Mouse (Mus musculus): ENCODE measurements around the gene Chil6.

Chil6 gene

DNA sequence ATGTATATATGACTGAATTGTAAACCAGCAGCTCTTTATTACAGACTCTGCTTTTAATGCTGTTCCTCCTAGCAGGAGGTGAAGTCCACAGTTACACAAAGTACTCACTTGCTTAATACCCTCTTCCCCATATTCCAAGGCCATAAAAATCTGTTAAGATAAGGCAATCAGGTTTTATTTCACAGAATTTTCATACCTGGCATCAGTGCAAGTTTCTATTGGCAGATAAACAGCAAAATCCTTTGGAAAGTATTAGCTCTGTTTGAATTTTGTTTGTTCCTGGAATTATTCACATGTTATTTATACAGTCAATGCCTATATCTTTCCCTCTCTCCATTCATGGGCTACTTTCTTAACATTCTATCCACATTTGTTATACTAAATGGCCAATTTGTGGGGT, at the start of gene Chil6:
TSS of gene Chil6 (minus strand) at position 101 of the 400 bp plus-strand sequence.
- DNase-seq (ENCODE audit: low spot score in 2 of 2) = no peak

DNA sequence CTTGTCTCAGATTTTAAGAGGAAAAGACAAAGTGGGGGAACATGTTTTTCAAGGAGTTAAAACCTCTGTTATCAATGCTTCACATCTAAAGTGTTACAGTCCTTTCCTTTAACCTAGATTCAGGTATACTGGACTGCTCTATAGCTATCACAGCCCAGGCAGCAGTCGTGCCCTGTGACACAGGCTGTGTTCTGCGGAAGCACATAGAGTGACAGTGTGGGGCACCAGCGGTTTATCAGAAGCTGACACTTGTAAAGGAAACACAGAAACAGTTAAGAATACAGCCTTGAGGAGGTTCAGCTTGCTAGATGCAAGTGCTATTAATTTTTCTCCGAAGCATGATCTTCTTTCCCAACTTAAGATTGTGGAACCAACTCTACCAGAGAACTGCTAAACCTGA, 46.6 kb upstream of the Chil6 start:
- no peak for DNase-seq (ENCODE audit: low spot score in 2 of 2)

DNA sequence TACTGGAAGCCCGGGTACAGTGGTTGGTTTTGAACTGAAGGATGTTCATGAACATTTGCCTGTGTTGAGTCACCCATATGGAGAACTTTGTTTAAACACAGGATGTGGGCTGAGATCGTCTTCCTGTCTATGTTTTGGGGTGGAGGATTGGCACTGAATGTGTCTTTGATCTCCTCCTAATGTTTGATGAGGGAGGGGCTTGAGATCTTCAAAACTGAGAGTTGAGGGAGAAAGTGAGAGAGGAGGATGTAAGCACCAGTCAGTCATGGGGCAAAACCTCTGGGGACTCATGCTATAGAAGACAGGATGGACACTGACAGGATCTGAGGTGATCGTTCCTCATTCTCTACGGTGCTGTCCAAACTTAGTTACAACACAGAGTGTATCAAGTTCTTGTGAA, 43.6 kb upstream of the Chil6 start:
- no peak for DNase-seq (ENCODE audit: low spot score in 2 of 2)

DNA sequence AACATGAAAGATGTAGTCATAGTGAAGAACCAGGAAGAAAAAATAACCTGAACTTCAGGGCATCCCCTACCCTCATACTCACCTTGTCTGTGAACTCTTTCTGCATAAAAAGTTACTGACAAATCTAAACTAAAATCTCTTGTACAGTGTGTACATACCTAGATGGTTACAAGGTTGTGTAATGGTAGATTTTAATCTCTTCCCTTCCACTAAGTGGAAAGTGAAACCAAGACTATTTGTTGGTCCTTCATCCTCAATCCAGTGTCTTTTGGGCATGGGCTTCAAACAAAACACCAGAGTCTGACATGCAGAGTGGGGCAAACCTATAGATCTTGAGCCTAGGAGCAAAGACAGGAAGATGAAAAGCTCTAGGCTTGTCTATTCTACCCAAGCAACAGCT, 43.0 kb upstream of the Chil6 start:
- no peak for DNase-seq (ENCODE audit: low spot score in 2 of 2)

DNA sequence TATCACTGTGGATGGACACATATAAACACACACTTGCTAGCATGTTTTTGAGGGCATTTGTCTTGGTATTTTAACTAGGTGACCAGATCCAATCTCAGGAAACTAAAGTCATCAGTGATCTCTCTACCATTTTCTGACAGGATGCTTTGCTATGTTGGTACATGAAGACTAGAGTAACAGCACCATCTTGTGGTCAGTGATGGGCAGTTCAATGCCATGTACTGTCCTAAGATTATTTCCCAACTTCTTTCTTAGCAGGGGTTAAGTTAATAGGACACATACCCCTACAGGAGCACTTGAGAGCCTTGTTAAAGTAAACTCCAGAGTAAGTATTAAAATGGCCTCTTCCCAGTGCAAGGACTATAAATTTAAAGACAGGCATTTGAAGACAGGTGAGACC, 42.6 kb upstream of the Chil6 start:
- DNase-seq (ENCODE audit: low spot score in 2 of 2) = peak; percentile 3 to 34

Measured in frontal cortex, postnatal 36 days (tissue).